Mouse (Mus musculus): ENCODE data around the gene Nr3c2. TPM values are rescaled to one million over a fixed set of nuclear protein-coding genes. Genes with fewer than 3 reads are reported as not detected.

Gene Nr3c2
- total and polyA plus RNA-seq, 3 experiments, result 0.12 to 0.30 TPM; not detected in 1

GRCm38 (mm10) chr8:76971761-76972404 is 72.6 kb downstream of the Nr3c2 start:
- Histone ChIP-seq H3K27me3 (replicated peaks) (no peaks in the 10 kb centered on the region), H3K79me2 (replicated peaks; ENCODE audit: control insufficient read depth, extremely low read depth, insufficient read depth, poor library complexity, severe bottlenecking) (no peaks in the 10 kb centered on the region), H3K4me2 (ENCODE audit: insufficient read depth, low read depth, poor library complexity, severe bottlenecking) (no peak overlapping the region), H3K9ac (ENCODE audit: insufficient read depth, low read depth) (no peak overlapping the region), H3K4me3 (replicated peaks in 1 of 3; ENCODE audit: low read depth in 2 of 3, low read length in 2 of 3, poor library complexity in 1 of 3) (no peak overlapping the region), H3K4me1 (ENCODE audit: control insufficient read depth in 1 of 2, insufficient read depth in 2 of 2) (no peaks in the 10 kb centered on the region), H3K27ac (ENCODE audit: insufficient read depth, low read depth) (no peak overlapping the region), H3K9me3 (replicated peaks; ENCODE audit: low read length) (no peaks in the 10 kb centered on the region), H3K36me3 (replicated peaks in 1 of 2; ENCODE audit: control insufficient read depth in 1 of 2, insufficient read depth in 1 of 2, low read length in 1 of 2) (no peaks in the 10 kb centered on the region)
- no peak for DNase-seq (ENCODE audit: extremely low read depth)
- no peak for TF ChIP-seq GABPA (IDR thresholded peaks at IDR 0.05; ENCODE audit: insufficient replicate concordance, low read depth, low read length)
- no peak for TF ChIP-seq NRF1 (IDR thresholded peaks at IDR 0.05; ENCODE audit: low read depth, low read length)
- no peak for TF ChIP-seq MXI1 (IDR thresholded peaks at IDR 0.05; ENCODE audit: low read depth, low read length)
- TF ChIP-seq MAX (IDR thresholded peaks at IDR 0.05; ENCODE audit: low read length), result no peak
- TF ChIP-seq POLR2A (IDR thresholded peaks at IDR 0.05; ENCODE audit: low read depth, low read length), result no peak
- TF ChIP-seq MYC (IDR thresholded peaks at IDR 0.05; ENCODE audit: low read depth, low read length), result no peak
- no peak for TF ChIP-seq ZNF384 (IDR thresholded peaks at IDR 0.05; ENCODE audit: low read depth, low read length)
- TF ChIP-seq ETS1 (conservative IDR thresholded peaks at IDR 0.05; ENCODE audit: low read depth, low read length), result no peak
- TF ChIP-seq EP300 (IDR thresholded peaks at IDR 0.05; ENCODE audit: low read length), result no peak
- no peak for TF ChIP-seq ZC3H11A (IDR thresholded peaks at IDR 0.05; ENCODE audit: low read depth, low read length)
- dilution Hi-C loops (cut with MboI; ENCODE audit: extremely low pct_ligation_motif_present, extremely low pct_unique_long_range_greater_than_20kb, low sequenced_read_pairs), result no loop called here
- in situ Hi-C loops (cut with MboI; ENCODE audit: low pct_ligation_motif_present, low pct_unique_long_range_greater_than_20kb, low sequenced_read_pairs), result no loop called here

- dilution Hi-C loops (cut with MboI; ENCODE audit: extremely low pct_ligation_motif_present, extremely low pct_unique_long_range_greater_than_20kb, low sequenced_read_pairs) (no loop called here), in situ Hi-C loops (cut with MboI; ENCODE audit: low pct_ligation_motif_present, low pct_unique_long_range_greater_than_20kb, low sequenced_read_pairs) (no loop called here)
- no peak overlapping the region for H3K4me2 ChIP-seq (ENCODE audit: insufficient read depth, low read depth, poor library complexity, severe bottlenecking)
- DNase-seq (ENCODE audit: extremely low read depth), result no peak
- H3K9me3 ChIP-seq (replicated peaks; ENCODE audit: low read length), result no peaks in the 10 kb centered on the region
- no peak overlapping the region for H3K27ac ChIP-seq (ENCODE audit: insufficient read depth, low read depth)
- no peak overlapping the region for H3K4me3 ChIP-seq (replicated peaks in 1 of 3; ENCODE audit: low read depth in 2 of 3, low read length in 2 of 3, poor library complexity in 1 of 3)
- no peaks in the 10 kb centered on the region for H3K27me3 ChIP-seq (replicated peaks)
- TF ChIP-seq RAD21 (IDR thresholded peaks at IDR 0.05; ENCODE audit: low read depth, low read length) (no peak), EP300 (IDR thresholded peaks at IDR 0.05; ENCODE audit: low read length) (no peak), GABPA (IDR thresholded peaks at IDR 0.05; ENCODE audit: insufficient replicate concordance, low read depth, low read length) (no peak), POLR2AphosphoS2 (IDR thresholded peaks at IDR 0.05; ENCODE audit: low read depth, low read length) (no peak), POLR2A (IDR thresholded peaks at IDR 0.05; ENCODE audit: low read depth, low read length) (no peak), NRF1 (IDR thresholded peaks at IDR 0.05; ENCODE audit: low read depth, low read length) (no peak), ETS1 (conservative IDR thresholded peaks at IDR 0.05; ENCODE audit: low read depth, low read length) (no peak), RCOR1 (conservative IDR thresholded peaks at IDR 0.05; ENCODE audit: low read depth, low read length) (no peak), ZMIZ1 (IDR thresholded peaks at IDR 0.05; ENCODE audit: low read depth, low read length) (no peak)
- H3K36me3 ChIP-seq (replicated peaks in 1 of 2; ENCODE audit: control insufficient read depth in 1 of 2, insufficient read depth in 1 of 2, low read length in 1 of 2), result no peaks in the 10 kb centered on the region
- no peaks in the 10 kb centered on the region for H3K79me2 ChIP-seq (replicated peaks; ENCODE audit: control insufficient read depth, extremely low read depth, insufficient read depth, poor library complexity, severe bottlenecking)
- no peaks in the 10 kb centered on the region for H3K4me1 ChIP-seq (ENCODE audit: control insufficient read depth in 1 of 2, insufficient read depth in 2 of 2)
- no peak overlapping the region for H3K9ac ChIP-seq (ENCODE audit: insufficient read depth, low read depth)
Measured at GRCm38 (mm10) chr8:76972947-76973552, 73.8 kb downstream of the Nr3c2 start.

Measured in CH12.LX (cell line).